Mouse (Mus musculus) ES-E14 (cell line): ENCODE data around the gene 1700031F05Rik. TPM values are rescaled to one million over a fixed set of nuclear protein-coding genes. Genes with fewer than 3 reads are reported as not detected.
"Not testable (repeated sequence)": the region's sequence is repeated elsewhere in the genome, so short reads cannot be mapped to it uniquely, and the experiment has no call there.

Source experiments
- DNase-seq: peaks from one replicate; pipeline ENCODE4 v3.0.0-alpha.2; 2013; ENCODE audit warnings: low read depth, low spot score
- H3K27ac ChIP-seq: 2 replicates; pipeline ENCODE4 v1.5.1; 2012; ENCODE audit warnings: low read depth, mild to moderate bottlenecking, low read length, moderate library complexity, mixed read lengths; ENCODE audit not compliant: poor library complexity, insufficient read depth, severe bottlenecking
- H3K36me3 ChIP-seq: 2 replicates; pipeline ENCODE4 v1.6.1; 2012; ENCODE audit warnings: mild to moderate bottlenecking, low read length, moderate library complexity, mixed read lengths; ENCODE audit not compliant: control insufficient read depth, poor library complexity, insufficient read depth, severe bottlenecking
- H3K4me1 ChIP-seq, 2 experiments: fragments of 150-350 bp in 1 of 2; sonication (generic) in 1 of 2; 2 replicates each; pipeline ENCODE4 v1.6.1; 2012; ENCODE audit warnings: low read length in 2 of 2, mild to moderate bottlenecking in 1 of 2, mixed read lengths in 1 of 2; ENCODE audit not compliant: control insufficient read depth in 2 of 2, insufficient read depth in 2 of 2, poor library complexity in 1 of 2
- H3K4me3 ChIP-seq, 2 experiments: fragments of 150-350 bp in 1 of 2; sonication (generic) in 1 of 2; 2 replicates each; pipeline ENCODE4 v1.5.1; 2012; ENCODE audit warnings: low read length in 2 of 2, low read depth in 1 of 2, mild to moderate bottlenecking in 1 of 2, mixed read lengths in 1 of 2; ENCODE audit not compliant: insufficient read depth in 1 of 2, poor library complexity in 1 of 2, severe bottlenecking in 1 of 2
- H3K9ac ChIP-seq: 2 replicates; pipeline ENCODE4 v1.6.1; 2012; ENCODE audit warnings: low read depth, mild to moderate bottlenecking, low read length, mixed read lengths; ENCODE audit not compliant: poor library complexity, insufficient read depth, severe bottlenecking
- H3K9me3 ChIP-seq: fragments of 150-350 bp; sonication (generic); 2 replicates; pipeline ENCODE4 v1.6.1; 2012; ENCODE audit warnings: low read depth, mild to moderate bottlenecking, low read length; ENCODE audit not compliant: control insufficient read depth, insufficient read depth
- CHD2 ChIP-seq: IDR thresholded peaks from 2 replicates; pipeline ENCODE4 v1.6.1; 2014; ENCODE audit warnings: mild to moderate bottlenecking, low read depth, low read length, inconsistent platforms
- HCFC1 ChIP-seq: IDR thresholded peaks from 2 replicates; pipeline ENCODE4 v1.6.1; 2012; ENCODE audit warnings: low read length, inconsistent platforms, borderline replicate concordance; ENCODE audit not compliant: insufficient read depth
- MAFK ChIP-seq: IDR thresholded peaks from 2 replicates; pipeline ENCODE4 v1.6.1; 2014; ENCODE audit warnings: mild to moderate bottlenecking, low read depth, low read length, inconsistent platforms; ENCODE audit not compliant: insufficient read depth
- ZC3H11A ChIP-seq: IDR thresholded peaks from 2 replicates; pipeline ENCODE4 v1.6.1; 2012; ENCODE audit warnings: low read depth, mild to moderate bottlenecking, inconsistent platforms, low read length, borderline replicate concordance
- ZNF384 ChIP-seq: IDR thresholded peaks from 2 replicates; pipeline ENCODE4 v1.6.1; 2012; ENCODE audit warnings: low read depth, low read length, inconsistent platforms
- in situ Hi-C, 2 experiments: fragments of 600-800 bp; cut with MboI; formaldehyde crosslinking; loops; one replicate each; pipeline ENCODE4 v1.15.1; 2025; ENCODE audit warnings: low sequenced_read_pairs in 2 of 2, inconsistent platforms in 1 of 2; ENCODE audit not compliant: unreplicated experiment in 2 of 2
- total RNA-seq: library from RNA; depleted of rRNA; stranded (reverse); fragments of 300-350 nt; gene quantifications from 2 replicates; pipeline ENCODE4 v1.2.3, GENCODE M21; 2012; rRNA removed

Gene 1700031F05Rik
- total RNA-seq: not detected in 2 replicates

- Histone ChIP-seq H3K9me3 (no peaks in the 10 kb centered on the region), H3K27ac (no peak within 1 kb of the TSS), H3K36me3 (no peaks in the 10 kb centered on the region), H3K9ac (no peak within 1 kb of the TSS), H3K4me1 (no peaks in the 10 kb centered on the region), H3K4me3 (no peak within 1 kb of the TSS)
- no peak for DNase-seq
- no peak for TF ChIP-seq MAFK
- TF ChIP-seq ZNF384: no peak
- TF ChIP-seq HCFC1: no peak
- TF ChIP-seq CHD2: no peak
- no peak for TF ChIP-seq ZC3H11A
- in situ Hi-C loops: no loop called here
Observed at GRCm38 (mm10) chrX:102867871-102868270, at the start of gene 1700031F05Rik. 1700031F05Rik (minus strand) TSS chrX:102867971.

- in situ Hi-C loops, DNase-seq, H3K9me3 ChIP-seq, H3K36me3 ChIP-seq, H3K4me1 ChIP-seq, H3K4me3 ChIP-seq, H3K27ac ChIP-seq, H3K9ac ChIP-seq: not testable (repeated sequence)
Observed at GRCm38 (mm10) chrX:102914823-102915222, 47.1 kb upstream of the 1700031F05Rik start.

GRCm38 (mm10) chrX:102908587-102908986, 40.8 kb upstream of the 1700031F05Rik start, which contains the start of the genes Dmrtc1a and 1700011M02Rik:
Dmrtc1a (minus strand) TSS chrX:102908687.
1700011M02Rik (plus strand) TSS chrX:102908905.
- H3K9me3 ChIP-seq, H3K9ac ChIP-seq, in situ Hi-C loops, DNase-seq, H3K4me3 ChIP-seq, H3K4me1 ChIP-seq, H3K27ac ChIP-seq, H3K36me3 ChIP-seq: not testable (repeated sequence)

- in situ Hi-C loops, DNase-seq: not testable (repeated sequence)
Observed at GRCm38 (mm10) chrX:102854516-102854915, 13.3 kb downstream of the 1700031F05Rik start, which contains the start of gene Dmrtc1c2. Dmrtc1c2 (minus strand) TSS chrX:102854616.

GRCm38 (mm10) chrX:102812311-102812710, 55.5 kb downstream of the 1700031F05Rik start:
- no peaks in the 10 kb centered on the region for H3K4me1 ChIP-seq
- no peak overlapping the region for H3K4me3 ChIP-seq
- H3K9ac ChIP-seq: no peak overlapping the region
- DNase-seq: no peak
- in situ Hi-C loops: no loop called here
- TF ChIP-seq CHD2 (no peak), HCFC1 (no peak), ZC3H11A (no peak), MAFK (no peak), ZNF384 (no peak)
- H3K36me3 ChIP-seq: no peaks in the 10 kb centered on the region
- H3K27ac ChIP-seq: no peak overlapping the region
- no peaks in the 10 kb centered on the region for H3K9me3 ChIP-seq

More at GRCm38 (mm10) chrX:102854516-102854915, 13.3 kb downstream of the 1700031F05Rik start, which contains the start of gene Dmrtc1c2:
- H3K4me3 ChIP-seq, H3K27ac ChIP-seq, H3K9ac ChIP-seq, H3K9me3 ChIP-seq, H3K4me1 ChIP-seq, H3K36me3 ChIP-seq: not testable (repeated sequence)

Other genes with a start within 250 kb of the 1700031F05Rik start
- gene Phka1, start 223.7 kb downstream of the 1700031F05Rik start, total RNA-seq: 5.1 and 5.9 TPM in 2 replicates
- 1.7 TPM in 1 of 2 replicates, not detected in the other for gene Gm3880, start 181.0 kb downstream of the 1700031F05Rik start, total RNA-seq
- 2.0 and 3.1 TPM in 2 replicates for gene Gm9112, start 160.3 kb downstream of the 1700031F05Rik start, total RNA-seq
- gene Dmrtc1b, start 160.1 kb downstream of the 1700031F05Rik start, total RNA-seq: 0.27 TPM in 1 of 2 replicates, not detected in the other
- gene Dmrtc1c1, start 65.0 kb downstream of the 1700031F05Rik start, total RNA-seq: 2.4 and 2.8 TPM in 2 replicates
- gene Dmrtc1c2, start 13.4 kb downstream of the 1700031F05Rik start, total RNA-seq: 5.3 and 9.8 TPM in 2 replicates
- gene Dmrtc1a, start 40.7 kb upstream of the 1700031F05Rik start, total RNA-seq: 0.18 TPM in 1 of 2 replicates, not detected in the other
- not detected in 2 replicates for gene 1700011M02Rik, start 40.9 kb upstream of the 1700031F05Rik start, total RNA-seq
- gene 1700018G05Rik, start 60.4 kb upstream of the 1700031F05Rik start, total RNA-seq: not detected in 2 replicates